In genomic region chr15:96641111-96641820, GRCm38 (mm10) we compare ENCODE assay signal across 8 mouse cellular contexts. TPM values are rescaled to one million over a fixed set of nuclear protein-coding genes. Genes with fewer than 3 reads are reported as not detected.
DNase-seq lines count a peak whose midpoint lies in the region; ATAC-seq lines count a peak whose summit lies in the region.

No protein-coding gene starts in this region.

- H3K36me3 ChIP-seq in kidney, embryonic 15.5 days = peaks cover 1% of the 10 kb centered on the region; the same call in 1 of the 2 replicates
- H3K36me3 ChIP-seq in liver, embryonic 11.5 days (ENCODE audit: control insufficient read depth, insufficient read depth, low read length) = peaks cover 3% of the 10 kb centered on the region; the same call in 1 of the 2 replicates

- peak; percentile 59 for ATAC-seq in kidney, embryonic 15.5 days (replicated peaks; ENCODE audit: low FRiP score)
- ATAC-seq in liver, embryonic 11.5 days (replicated peaks; ENCODE audit: low FRiP score) = peak; percentile 50

- H3K4me3 ChIP-seq in kidney, embryonic 15.5 days (replicated peaks) = peak overlapping the region; percentile 60
- peak overlapping the region; percentile 86 for H3K4me3 ChIP-seq in liver, embryonic 11.5 days (ENCODE audit: low read depth, low read length)

- H3K9ac ChIP-seq in kidney, embryonic 15.5 days = peak overlapping the region; percentile 68
- peak overlapping the region; percentile 94 for H3K9ac ChIP-seq in liver, embryonic 11.5 days (ENCODE audit: low read depth, low read length)

- H3K4me2 ChIP-seq in kidney, embryonic 15.5 days = peak overlapping the region; percentile 80
- peak overlapping the region; percentile 89 for H3K4me2 ChIP-seq in liver, embryonic 11.5 days

- under 1% methylated on average over 63 of the region's 63 CpGs for WGBS in kidney, embryonic 15.5 days
- WGBS in liver, embryonic 11.5 days = under 1% methylated on average over 63 of the region's 63 CpGs

- H3K9me3 ChIP-seq in kidney, embryonic 15.5 days (replicated peaks) = no peaks in the 10 kb centered on the region
- no peaks in the 10 kb centered on the region for H3K9me3 ChIP-seq in liver, embryonic 11.5 days (ENCODE audit: control insufficient read depth, low read length)

- DNase-seq in layer of hippocampus, adult 11-12 months (ENCODE audit: low spot score) = peak; percentile 67
- DNase-seq in layer of hippocampus, adult 9-10 months (ENCODE audit: low spot score) = no peak
- peak; percentile 89 for DNase-seq in embryo, embryonic 10.5 days (ENCODE audit: low spot score)
- DNase-seq in heart, adult 18-20 months = peak; percentile 41 to 64
- peak; percentile 84 for DNase-seq in liver, embryonic 11.5 days (ENCODE audit: low spot score)
- DNase-seq in monocyte, adult 2 months (ENCODE audit: low read depth in 1 of 2, low spot score in 2 of 2) = peak; percentile 21 to 73
- DNase-seq in spleen, postnatal 14 days (ENCODE audit: low spot score in 2 of 2) = peak; percentile 38 to 46

- peak overlapping the region; percentile 94 for H3K27ac ChIP-seq in kidney, embryonic 15.5 days
- H3K27ac ChIP-seq in liver, embryonic 11.5 days (ENCODE audit: low read depth, low read length) = peak overlapping the region; percentile 96

- H3K27me3 ChIP-seq in kidney, embryonic 15.5 days = no peaks in the 10 kb centered on the region
- H3K27me3 ChIP-seq in liver, embryonic 11.5 days (replicated peaks; ENCODE audit: control insufficient read depth, insufficient read depth, low read length) = no peaks in the 10 kb centered on the region

- H3K4me1 ChIP-seq in kidney, embryonic 15.5 days = peaks cover 36% of the 10 kb centered on the region
- peaks cover 16% of the 10 kb centered on the region for H3K4me1 ChIP-seq in liver, embryonic 11.5 days (replicated peaks; ENCODE audit: control insufficient read depth, insufficient read depth, low read length)

RNA-seq across cellular contexts. Expression of gene Slc38a1, which starts 1.4 kb away (rescaled TPM):
- total RNA-seq in heart, adult 18-20 months (2021) = 10 to 100 TPM in 1 of 2 experiments, 1 to 10 TPM in 1; 5.9 to 13.3 TPM
- 69.9 and 74.8 TPM in 2 replicates for polyA plus RNA-seq in kidney, embryonic 15.5 days (2015; fragmentation: Nextera tagmentation; extraction: Ambion mirVana)
- polyA plus RNA-seq in liver, embryonic 11.5 days (2014; fragmentation: Nextera tagmentation; extraction: Ambion mirVana) = 61.6 and 68.5 TPM in 2 replicates

RNA-seq across cellular contexts. Expression of gene Slc38a2, which starts 58.3 kb away (rescaled TPM):
- total RNA-seq in heart, adult 18-20 months (2021) = 100 to 1,000 TPM; 194 to 206 TPM
- 134 and 138 TPM in 2 replicates for polyA plus RNA-seq in kidney, embryonic 15.5 days (2015; fragmentation: Nextera tagmentation; extraction: Ambion mirVana)
- polyA plus RNA-seq in liver, embryonic 11.5 days (2014; fragmentation: Nextera tagmentation; extraction: Ambion mirVana) = 111 and 116 TPM in 2 replicates
